Mouse (Mus musculus) midbrain, embryonic 16.5 days (tissue): ENCODE data around the gene Brap. TPM values are rescaled to one million over a fixed set of nuclear protein-coding genes. Genes with fewer than 3 reads are reported as not detected.

Experiments used
- ATAC-seq: fragments of 200-750 bp; cut with Nextera tagmentation; 2 replicates; pipeline ENCODE4 v1.8.0; 2017; ENCODE audit warnings: moderate TSS enrichment
- H3K27ac ChIP-seq: fragments of 300-500 bp; sonication (generic); 2 replicates; pipeline ENCODE4 v1.5.1; 2014; ENCODE audit warnings: mild to moderate bottlenecking, low read length, mixed read lengths
- H3K27me3 ChIP-seq: fragments of 300-500 bp; sonication (generic); 2 replicates; pipeline ENCODE4 v1.6.1; 2014; ENCODE audit warnings: low read depth, low read length, mixed read lengths; ENCODE audit not compliant: control insufficient read depth, insufficient read depth
- H3K36me3 ChIP-seq: fragments of 300-500 bp; sonication (generic); 2 replicates; pipeline ENCODE4 v1.6.1; 2014; ENCODE audit warnings: mild to moderate bottlenecking, low read length, moderate library complexity, mixed read lengths; ENCODE audit not compliant: control insufficient read depth, insufficient read depth
- H3K4me1 ChIP-seq: fragments of 300-500 bp; sonication (generic); 2 replicates; pipeline ENCODE4 v1.6.1; 2014; ENCODE audit warnings: mild to moderate bottlenecking, low read length, mixed read lengths; ENCODE audit not compliant: control insufficient read depth, insufficient read depth
- H3K4me2 ChIP-seq: fragments of 300-500 bp; sonication (generic); 2 replicates; pipeline ENCODE4 v1.6.1; 2014; ENCODE audit warnings: mild to moderate bottlenecking, low read length, mixed read lengths
- H3K4me3 ChIP-seq: fragments of 300-500 bp; sonication (generic); 2 replicates; pipeline ENCODE4 v1.5.1; 2014; ENCODE audit warnings: low read depth, mild to moderate bottlenecking, low read length, moderate library complexity, mixed read lengths
- H3K9ac ChIP-seq: fragments of 300-500 bp; sonication (generic); 2 replicates; pipeline ENCODE4 v1.6.1; 2014; ENCODE audit warnings: low read depth, low read length, mixed read lengths
- H3K9me3 ChIP-seq: fragments of 300-500 bp; sonication (generic); replicated peaks from 2 replicates; pipeline ENCODE4 v1.6.1; 2014; ENCODE audit warnings: mild to moderate bottlenecking, low read length, mixed read lengths; ENCODE audit not compliant: control insufficient read depth, poor library complexity, severe bottlenecking
- WGBS: fragments of 180-500 bp; shearing (Covaris S2); extraction: QIAGEN DNeasy Blood & Tissue Kit; methylation state at CpG from one replicate; pipeline ENCODE4 v1.1.7; 2014; 5-methylcytosine and 5-hydroxymethylcytosine counted together
- polyA plus RNA-seq: library from polyadenylated mRNA; unstranded; fragments of >200 nt; fragmentation: Nextera tagmentation; extraction: Ambion mirVana; gene quantifications from 2 replicates; pipeline ENCODE4 v1.2.1, GENCODE M21; 2015

Brap gene
- polyA plus RNA-seq, 1 experiment from 2014 or later, result 43.3 TPM

GRCm38 (mm10) chr5:121661494-121661893, 1.1 kb downstream of the Brap start:
- H3K27ac ChIP-seq, result no peak overlapping the region
- H3K4me3 ChIP-seq, result peak overlapping the region; percentile 95
- H3K9ac ChIP-seq, result no peak overlapping the region; the same call in 1 of the 2 replicates
- no peak for ATAC-seq
- no peaks in the 10 kb centered on the region for H3K9me3 ChIP-seq
- H3K4me2 ChIP-seq, result peak overlapping the region; percentile 86
- no peaks in the 10 kb centered on the region for H3K27me3 ChIP-seq
- H3K4me1 ChIP-seq, result peaks cover 18% of the 10 kb centered on the region
- WGBS, result 91% methylated on average over 5 of the region's 5 CpGs
- H3K36me3 ChIP-seq, result peaks cover 10% of the 10 kb centered on the region

DNA sequence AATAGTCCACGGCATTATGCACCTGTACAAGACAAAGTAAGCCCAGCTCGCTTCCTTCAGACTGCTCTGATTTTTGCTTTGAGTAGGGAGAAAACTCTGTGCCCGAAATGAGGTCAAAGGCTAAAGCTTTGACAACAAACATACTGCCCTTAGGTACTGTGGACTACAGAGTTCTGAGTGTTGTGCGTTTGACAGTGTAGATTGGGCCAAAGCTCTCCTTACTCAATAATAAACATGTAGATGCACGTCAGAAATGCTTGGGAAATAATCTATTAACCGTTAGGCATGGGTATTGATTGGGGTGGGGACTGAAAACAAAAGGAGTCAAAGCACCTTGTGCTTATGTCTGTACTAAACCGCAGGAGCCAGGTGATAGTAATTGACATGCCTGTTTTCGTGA, 3.1 kb downstream of the Brap start:
- Histone ChIP-seq H3K27me3 (no peaks in the 10 kb centered on the region), H3K9ac (no peak overlapping the region), H3K36me3 (peaks cover 10% of the 10 kb centered on the region), H3K4me1 (peaks cover 18% of the 10 kb centered on the region), H3K4me3 (no peak overlapping the region), H3K9me3 (no peaks in the 10 kb centered on the region), H3K27ac (no peak overlapping the region), H3K4me2 (no peak overlapping the region)
- ATAC-seq, result no peak
- 94% methylated on average over 8 of the region's 8 CpGs for WGBS

DNA sequence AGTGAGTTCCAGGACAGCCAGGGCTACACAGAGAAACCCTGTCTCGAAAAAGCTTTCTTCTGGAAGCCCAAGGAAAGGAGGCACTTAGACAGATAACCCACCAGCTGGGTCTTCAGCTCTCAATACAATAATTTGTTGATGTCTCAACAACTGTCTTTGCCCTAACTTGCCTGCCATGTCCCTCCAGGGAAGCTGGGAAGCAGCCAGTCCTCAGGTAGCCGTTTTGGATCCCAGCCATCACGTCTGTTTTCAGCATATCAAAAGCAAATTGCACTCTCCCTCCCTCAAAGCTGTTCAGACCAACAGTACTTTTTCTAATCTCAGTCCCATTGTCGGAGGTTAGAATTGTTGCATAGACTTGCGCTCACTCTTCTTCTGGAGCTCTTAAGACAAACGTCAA, 3.7 kb downstream of the Brap start:
- ATAC-seq, result no peak
- Histone ChIP-seq H3K4me3 (no peak overlapping the region), H3K4me1 (peaks cover 18% of the 10 kb centered on the region), H3K27ac (no peak overlapping the region), H3K27me3 (no peaks in the 10 kb centered on the region), H3K36me3 (peaks cover 10% of the 10 kb centered on the region), H3K9me3 (no peaks in the 10 kb centered on the region), H3K4me2 (no peak overlapping the region), H3K9ac (no peak overlapping the region)
- 91% methylated on average over 6 of the region's 6 CpGs for WGBS

DNA sequence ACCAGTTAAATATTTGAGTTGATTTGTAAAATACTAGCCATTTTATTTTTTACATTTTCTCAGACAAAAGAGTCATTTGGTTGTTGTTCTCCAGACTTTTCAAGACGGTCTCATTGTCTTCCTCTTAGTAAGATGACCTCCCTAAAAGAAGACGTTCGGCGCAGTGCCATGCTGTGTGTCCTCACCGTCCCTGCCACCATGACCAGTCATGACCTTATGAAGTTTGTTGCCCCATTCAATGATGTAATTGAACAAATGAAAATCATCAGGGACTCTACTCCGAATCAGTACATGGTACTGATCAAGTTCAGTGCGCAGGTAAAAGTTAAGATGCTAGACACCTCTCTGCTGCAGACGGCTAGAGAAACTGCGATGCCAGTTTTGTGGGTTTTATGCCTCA, 4.6 kb downstream of the Brap start:
- H3K9ac ChIP-seq, result no peak overlapping the region
- H3K27ac ChIP-seq, result no peak overlapping the region
- H3K4me3 ChIP-seq, result no peak overlapping the region
- peaks cover 13% of the 10 kb centered on the region for H3K4me1 ChIP-seq
- peaks cover 13% of the 10 kb centered on the region for H3K36me3 ChIP-seq
- no peak for ATAC-seq
- no peaks in the 10 kb centered on the region for H3K27me3 ChIP-seq
- no peaks in the 10 kb centered on the region for H3K9me3 ChIP-seq
- no peak overlapping the region for H3K4me2 ChIP-seq
- WGBS, result 95% methylated on average over 9 of the region's 9 CpGs

- Histone ChIP-seq H3K4me1 (peaks cover 2% of the 10 kb centered on the region; the same call in 1 of the 2 replicates), H3K36me3 (peaks cover 21% of the 10 kb centered on the region), H3K9me3 (no peaks in the 10 kb centered on the region), H3K9ac (no peak overlapping the region), H3K4me3 (no peak overlapping the region), H3K27ac (no peak overlapping the region), H3K4me2 (no peak overlapping the region), H3K27me3 (no peaks in the 10 kb centered on the region)
- 93% methylated on average over 4 of the region's 4 CpGs for WGBS
- no peak for ATAC-seq
These were observed 6.7 kb downstream of the Brap start for GRCm38 (mm10) chr5:121667067-121667466.

GRCm38 (mm10) chr5:121668411-121668810, 8.0 kb downstream of the Brap start:
- H3K4me2 ChIP-seq, result no peak overlapping the region
- H3K36me3 ChIP-seq, result peaks cover 25% of the 10 kb centered on the region
- H3K9ac ChIP-seq, result no peak overlapping the region
- 85% methylated on average over 6 of the region's 6 CpGs for WGBS
- no peak overlapping the region for H3K27ac ChIP-seq
- H3K4me3 ChIP-seq, result no peak overlapping the region
- H3K9me3 ChIP-seq, result no peaks in the 10 kb centered on the region
- H3K27me3 ChIP-seq, result no peaks in the 10 kb centered on the region
- no peak for ATAC-seq
- no peaks in the 10 kb centered on the region for H3K4me1 ChIP-seq

GRCm38 (mm10) chr5:121670412-121670811, 10.0 kb downstream of the Brap start:
- Histone ChIP-seq H3K4me3 (no peak overlapping the region), H3K36me3 (peaks cover 21% of the 10 kb centered on the region), H3K4me2 (no peak overlapping the region), H3K9ac (no peak overlapping the region), H3K9me3 (no peaks in the 10 kb centered on the region), H3K27ac (no peak overlapping the region), H3K4me1 (no peaks in the 10 kb centered on the region), H3K27me3 (no peaks in the 10 kb centered on the region)
- ATAC-seq, result no peak
- WGBS, result 80% methylated on average over 3 of the region's 3 CpGs

DNA sequence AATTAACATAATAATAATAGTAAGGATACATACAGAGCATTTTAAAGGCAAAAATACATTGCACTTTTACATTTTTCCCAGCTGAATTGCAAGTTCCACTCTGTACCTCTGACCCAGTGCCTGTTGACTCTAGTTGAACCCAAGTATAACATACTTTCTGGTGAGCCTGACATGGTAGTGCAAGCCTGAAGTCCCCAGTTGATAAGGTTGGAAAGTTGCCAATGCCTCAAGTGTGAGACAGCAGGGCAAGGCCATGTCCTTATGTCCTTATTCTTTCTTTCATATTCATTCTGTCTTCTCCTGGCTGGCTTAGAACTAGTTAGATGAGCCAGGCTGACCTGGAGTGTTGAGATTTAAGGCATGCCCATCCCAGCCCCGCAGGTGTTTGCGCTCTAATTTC, 21.9 kb downstream of the Brap start:
- WGBS, result 100% methylated on average over 2 of the region's 2 CpGs
- no peak overlapping the region for H3K27ac ChIP-seq

DNA sequence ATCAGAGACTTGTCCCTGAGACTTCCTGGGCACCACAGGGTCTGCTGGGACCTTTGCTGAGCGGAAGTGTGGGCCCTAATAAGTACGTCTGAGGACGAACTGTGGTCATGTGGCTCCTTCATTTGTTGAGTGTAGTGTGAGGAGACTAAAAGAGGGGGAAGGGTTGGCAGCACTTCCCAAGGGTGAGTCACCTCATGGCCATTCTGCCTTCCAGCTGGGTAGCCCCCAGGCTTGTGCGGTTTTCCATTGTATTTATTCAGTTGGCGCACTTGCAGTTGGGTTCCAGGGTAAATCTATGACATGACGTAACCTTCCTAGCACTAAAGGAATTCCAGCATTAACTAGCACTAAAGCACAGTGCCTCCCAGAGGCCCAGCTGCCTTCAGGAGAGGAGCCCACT, 25.1 kb downstream of the Brap start:
- Histone ChIP-seq H3K4me1 (no peaks in the 10 kb centered on the region), H3K9ac (no peak overlapping the region), H3K36me3 (peaks cover 27% of the 10 kb centered on the region), H3K4me3 (no peak overlapping the region), H3K27ac (no peak overlapping the region), H3K4me2 (no peak overlapping the region), H3K27me3 (no peaks in the 10 kb centered on the region), H3K9me3 (no peaks in the 10 kb centered on the region)
- WGBS, result 84% methylated on average over 6 of the region's 6 CpGs
- no peak for ATAC-seq

More for the DNA sequence above, 21.9 kb downstream of the Brap start:
- Histone ChIP-seq H3K4me1 (no peaks in the 10 kb centered on the region), H3K9ac (no peak overlapping the region), H3K4me2 (no peak overlapping the region), H3K27me3 (no peaks in the 10 kb centered on the region), H3K36me3 (peaks cover 53% of the 10 kb centered on the region), H3K9me3 (no peaks in the 10 kb centered on the region), H3K4me3 (no peak overlapping the region)
- ATAC-seq, result no peak
